Mouse (Mus musculus): ENCODE data around the gene Gprc5c. TPM values are rescaled to one million over a fixed set of nuclear protein-coding genes. Genes with fewer than 3 reads are reported as not detected.

The Gprc5c gene
- total and polyA plus RNA-seq, 3 experiments, result not detected

- Histone ChIP-seq H3K4me1 (ENCODE audit: control insufficient read depth in 1 of 2, insufficient read depth in 2 of 2) (peaks cover 4 to 21% of the 10 kb centered on the region in 2 experiments; a peak in 2 of 4 replicates), H3K4me3 (replicated peaks in 1 of 3; ENCODE audit: low read depth in 2 of 3, low read length in 2 of 3, poor library complexity in 1 of 3) (no peak overlapping the region), H3K9me3 (replicated peaks; ENCODE audit: low read length) (no peaks in the 10 kb centered on the region), H3K36me3 (replicated peaks in 1 of 2; ENCODE audit: control insufficient read depth in 1 of 2, insufficient read depth in 1 of 2, low read length in 1 of 2) (no peaks in the 10 kb centered on the region), H3K4me2 (ENCODE audit: insufficient read depth, low read depth, poor library complexity, severe bottlenecking) (no peak overlapping the region), H3K27me3 (replicated peaks) (no peaks in the 10 kb centered on the region), H3K9ac (ENCODE audit: insufficient read depth, low read depth) (no peak overlapping the region), H3K79me2 (replicated peaks; ENCODE audit: control insufficient read depth, extremely low read depth, insufficient read depth, poor library complexity, severe bottlenecking) (no peaks in the 10 kb centered on the region), H3K27ac (ENCODE audit: insufficient read depth, low read depth) (no peak overlapping the region)
- in situ Hi-C loops (cut with MboI; ENCODE audit: low pct_ligation_motif_present, low pct_unique_long_range_greater_than_20kb, low sequenced_read_pairs) (loop anchor here (5.0 kb wide), 1 partner anchor 36 kb away; no protein-coding TSS in a partner anchor), dilution Hi-C loops (cut with MboI; ENCODE audit: extremely low pct_ligation_motif_present, extremely low pct_unique_long_range_greater_than_20kb, low sequenced_read_pairs) (no loop called here)
- TF ChIP-seq NRF1 (IDR thresholded peaks at IDR 0.05; ENCODE audit: low read depth, low read length), result no peak
- TF ChIP-seq ELF1 (IDR thresholded peaks at IDR 0.05; ENCODE audit: low read depth, low read length), result no peak
- TF ChIP-seq PAX5 (IDR thresholded peaks at IDR 0.05; ENCODE audit: low read length), result no peak
- peak; percentile 86 to 95 for TF ChIP-seq CTCF (conservative IDR thresholded peaks at IDR 0.05 in 1 of 2, IDR thresholded peaks at IDR 0.05 in 1 of 2; ENCODE audit: low read depth in 2 of 2, low read length in 2 of 2)
- no peak for TF ChIP-seq USF2 (conservative IDR thresholded peaks at IDR 0.05; ENCODE audit: low read depth, low read length)
- peak; percentile 90 for TF ChIP-seq RAD21 (IDR thresholded peaks at IDR 0.05; ENCODE audit: low read depth, low read length)
- TF ChIP-seq USF1 (IDR thresholded peaks at IDR 0.05; ENCODE audit: low read depth, low read length), result no peak
- TF ChIP-seq EP300 (IDR thresholded peaks at IDR 0.05; ENCODE audit: low read length), result no peak
- no peak for TF ChIP-seq IRF4 (IDR thresholded peaks at IDR 0.05; ENCODE audit: low read depth, low read length)
- peak; percentile 75 for TF ChIP-seq ZC3H11A (IDR thresholded peaks at IDR 0.05; ENCODE audit: low read depth, low read length)
- peak; percentile 22; the same call in 1 of the 2 replicates for TF ChIP-seq SIN3A (IDR thresholded peaks at IDR 0.05; ENCODE audit: low read length)
- no peak for TF ChIP-seq KAT2A (IDR thresholded peaks at IDR 0.05; ENCODE audit: insufficient replicate concordance, low read length)
- no peak for TF ChIP-seq MAFK (IDR thresholded peaks at IDR 0.05; ENCODE audit: insufficient replicate concordance, low read length)
- TF ChIP-seq RCOR1 (conservative IDR thresholded peaks at IDR 0.05; ENCODE audit: low read depth, low read length), result no peak
- no peak for TF ChIP-seq TBP (conservative IDR thresholded peaks at IDR 0.05; ENCODE audit: low read depth, low read length)
- TF ChIP-seq MAX (IDR thresholded peaks at IDR 0.05; ENCODE audit: low read length), result peak; percentile 94
- no peak for TF ChIP-seq JUND (conservative IDR thresholded peaks at IDR 0.05; ENCODE audit: low read depth, low read length)
- peak; percentile 78 for TF ChIP-seq MYC (IDR thresholded peaks at IDR 0.05; ENCODE audit: low read depth, low read length)
- peak; percentile 94 for TF ChIP-seq SMC3 (IDR thresholded peaks at IDR 0.05; ENCODE audit: low read depth, low read length)
- TF ChIP-seq CHD2 (IDR thresholded peaks at IDR 0.05; ENCODE audit: low read length), result no peak
- TF ChIP-seq E2F4 (IDR thresholded peaks at IDR 0.05; ENCODE audit: insufficient replicate concordance, low read depth, low read length), result no peak
- peak; percentile 84 for DNase-seq (ENCODE audit: extremely low read depth)
Measured at GRCm38 (mm10) chr11:114912847-114913246, 61.9 kb downstream of the Gprc5c start.

GRCm38 (mm10) chr11:114914978-114915377 lies 64.0 kb downstream of the Gprc5c start:
- in situ Hi-C loops (cut with MboI; ENCODE audit: low pct_ligation_motif_present, low pct_unique_long_range_greater_than_20kb, low sequenced_read_pairs) (loop anchor here (5.0 kb wide), 1 partner anchor 38 kb away; no protein-coding TSS in a partner anchor), dilution Hi-C loops (cut with MboI; ENCODE audit: extremely low pct_ligation_motif_present, extremely low pct_unique_long_range_greater_than_20kb, low sequenced_read_pairs) (no loop called here)
- peaks cover 3% of the 10 kb centered on the region for H3K9me3 ChIP-seq (replicated peaks; ENCODE audit: low read length)
- H3K9ac ChIP-seq (ENCODE audit: insufficient read depth, low read depth), result no peak overlapping the region
- no peaks in the 10 kb centered on the region for H3K79me2 ChIP-seq (replicated peaks; ENCODE audit: control insufficient read depth, extremely low read depth, insufficient read depth, poor library complexity, severe bottlenecking)
- no peak for TF ChIP-seq CTCF (conservative IDR thresholded peaks at IDR 0.05 in 1 of 2, IDR thresholded peaks at IDR 0.05 in 1 of 2; ENCODE audit: low read depth in 2 of 2, low read length in 2 of 2)
- TF ChIP-seq SMC3 (IDR thresholded peaks at IDR 0.05; ENCODE audit: low read depth, low read length), result no peak
- TF ChIP-seq BHLHE40 (IDR thresholded peaks at IDR 0.05; ENCODE audit: low read depth, low read length), result peak; percentile 67
- no peak overlapping the region for H3K27ac ChIP-seq (ENCODE audit: insufficient read depth, low read depth)
- no peak overlapping the region for H3K4me3 ChIP-seq (replicated peaks in 1 of 3; ENCODE audit: low read depth in 2 of 3, low read length in 2 of 3, poor library complexity in 1 of 3)
- H3K36me3 ChIP-seq (replicated peaks in 1 of 2; ENCODE audit: control insufficient read depth in 1 of 2, insufficient read depth in 1 of 2, low read length in 1 of 2), result no peaks in the 10 kb centered on the region
- no peak overlapping the region for H3K4me2 ChIP-seq (ENCODE audit: insufficient read depth, low read depth, poor library complexity, severe bottlenecking)
- DNase-seq (ENCODE audit: extremely low read depth), result no peak
- peaks cover 4 to 21% of the 10 kb centered on the region in 2 experiments; a peak in 2 of 4 replicates for H3K4me1 ChIP-seq (ENCODE audit: control insufficient read depth in 1 of 2, insufficient read depth in 2 of 2)
- no peaks in the 10 kb centered on the region for H3K27me3 ChIP-seq (replicated peaks)
